Mouse (Mus musculus): ENCODE data around the gene Vmn1r179. TPM values are rescaled to one million over a fixed set of nuclear protein-coding genes. Genes with fewer than 3 reads are reported as not detected.
"Not testable (repeated sequence)": the region's sequence is repeated elsewhere in the genome, so short reads cannot be mapped to it uniquely, and the experiment has no call there.

Vmn1r179 gene
- polyA plus RNA-seq (2011; ENCODE audit: insufficient read depth, insufficient read length, low replicate concordance, missing spikeins): 0.35 TPM in 1 of 2 replicates, not detected in the other

- WGBS: 44% methylated on average over 2 of the region's 2 CpGs
- Histone ChIP-seq H3K4me1 (ENCODE audit: control insufficient read depth, insufficient read depth, low read length) (no peaks in the 10 kb centered on the region), H3K27ac (ENCODE audit: control insufficient read depth, insufficient read depth, low read depth, low read length, poor library complexity) (no peak within 1 kb of the TSS), H3K4me3 (replicated peaks; ENCODE audit: control insufficient read depth, low read depth, low read length) (no peak within 1 kb of the TSS)
- TF ChIP-seq POLR2A (IDR thresholded peaks at IDR 0.05; ENCODE audit: borderline replicate concordance, control insufficient read depth, low read depth, low read length) (no peak), CTCF (IDR thresholded peaks at IDR 0.05; ENCODE audit: control insufficient read depth, insufficient read depth, low read length) (no peak)
These were observed at the start of gene Vmn1r179 for GRCm38 (mm10) chr7:23926678-23927077. Gene Vmn1r179, plus strand, starts transcription at chr7:23926978.

GRCm38 (mm10) chr7:23891709-23892108 is 35.1 kb upstream of the Vmn1r179 start, which contains the start of gene Vmn1r178:
Gene Vmn1r178, plus strand, starts transcription at chr7:23892009.
- H3K27ac ChIP-seq (ENCODE audit: control insufficient read depth, insufficient read depth, low read depth, low read length, poor library complexity): no peak within 1 kb of the TSS
- 73% methylated on average over 1 of the region's 1 CpGs for WGBS
- TF ChIP-seq POLR2A (IDR thresholded peaks at IDR 0.05; ENCODE audit: borderline replicate concordance, control insufficient read depth, low read depth, low read length): no peak
- TF ChIP-seq CTCF (IDR thresholded peaks at IDR 0.05; ENCODE audit: control insufficient read depth, insufficient read depth, low read length): no peak
- H3K4me3 ChIP-seq (replicated peaks; ENCODE audit: control insufficient read depth, low read depth, low read length): no peak within 1 kb of the TSS
- H3K4me1 ChIP-seq (ENCODE audit: control insufficient read depth, insufficient read depth, low read length): no peaks in the 10 kb centered on the region

GRCm38 (mm10) chr7:23950332-23950731 is 23.6 kb downstream of the Vmn1r179 start, which contains the start of gene Vmn1r180:
Gene Vmn1r180, plus strand, starts transcription at chr7:23950632.
- Histone ChIP-seq H3K4me1 (ENCODE audit: control insufficient read depth, insufficient read depth, low read length) (no peaks in the 10 kb centered on the region), H3K27ac (ENCODE audit: control insufficient read depth, insufficient read depth, low read depth, low read length, poor library complexity) (no peak within 1 kb of the TSS), H3K4me3 (replicated peaks; ENCODE audit: control insufficient read depth, low read depth, low read length) (no peak within 1 kb of the TSS)
- TF ChIP-seq CTCF (IDR thresholded peaks at IDR 0.05; ENCODE audit: control insufficient read depth, insufficient read depth, low read length) (no peak), POLR2A (IDR thresholded peaks at IDR 0.05; ENCODE audit: borderline replicate concordance, control insufficient read depth, low read depth, low read length) (no peak)

GRCm38 (mm10) chr7:23968044-23968443 is 41.3 kb downstream of the Vmn1r179 start:
- H3K27ac ChIP-seq (ENCODE audit: control insufficient read depth, insufficient read depth, low read depth, low read length, poor library complexity); H3K4me1 ChIP-seq (ENCODE audit: control insufficient read depth, insufficient read depth, low read length); H3K4me3 ChIP-seq (replicated peaks; ENCODE audit: control insufficient read depth, low read depth, low read length): not testable (repeated sequence)
- 29% methylated on average over 3 of the region's 3 CpGs for WGBS

GRCm38 (mm10) chr7:23974315-23974714 is 47.5 kb downstream of the Vmn1r179 start, which contains the start of gene Vmn1r181:
Gene Vmn1r181, plus strand, starts transcription at chr7:23974615.
- WGBS: 78% methylated on average over 9 of the region's 9 CpGs
- H3K4me3 ChIP-seq (replicated peaks; ENCODE audit: control insufficient read depth, low read depth, low read length); H3K4me1 ChIP-seq (ENCODE audit: control insufficient read depth, insufficient read depth, low read length); H3K27ac ChIP-seq (ENCODE audit: control insufficient read depth, insufficient read depth, low read depth, low read length, poor library complexity): not testable (repeated sequence)

Other genes with a start within 250 kb of the Vmn1r179 start
- not detected in 2 replicates for gene Vmn1r173, start 226.3 kb upstream of the Vmn1r179 start, polyA plus RNA-seq (2011; ENCODE audit: insufficient read depth, insufficient read length, low replicate concordance, missing spikeins)
- gene Vmn1r174, start 174.7 kb upstream of the Vmn1r179 start, polyA plus RNA-seq (2011; ENCODE audit: insufficient read depth, insufficient read length, low replicate concordance, missing spikeins): not detected in 2 replicates
- not detected in 2 replicates for gene Vmn1r175, start 116.3 kb upstream of the Vmn1r179 start, polyA plus RNA-seq (2011; ENCODE audit: insufficient read depth, insufficient read length, low replicate concordance, missing spikeins)
- not detected in 2 replicates for gene Vmn1r176, start 89.6 kb upstream of the Vmn1r179 start, polyA plus RNA-seq (2011; ENCODE audit: insufficient read depth, insufficient read length, low replicate concordance, missing spikeins)
- not detected in 2 replicates for gene Vmn1r177, start 60.5 kb upstream of the Vmn1r179 start, polyA plus RNA-seq (2011; ENCODE audit: insufficient read depth, insufficient read length, low replicate concordance, missing spikeins)
- gene Vmn1r178, start 35.0 kb upstream of the Vmn1r179 start, polyA plus RNA-seq (2011; ENCODE audit: insufficient read depth, insufficient read length, low replicate concordance, missing spikeins): not detected in 2 replicates
- gene Vmn1r180, start 23.7 kb downstream of the Vmn1r179 start, polyA plus RNA-seq (2011; ENCODE audit: insufficient read depth, insufficient read length, low replicate concordance, missing spikeins): not detected in 2 replicates
- not detected in 2 replicates for gene Vmn1r181, start 47.6 kb downstream of the Vmn1r179 start, polyA plus RNA-seq (2011; ENCODE audit: insufficient read depth, insufficient read length, low replicate concordance, missing spikeins)
- gene V1rd19, start 74.7 kb downstream of the Vmn1r179 start, polyA plus RNA-seq (2011; ENCODE audit: insufficient read depth, insufficient read length, low replicate concordance, missing spikeins): not detected in 2 replicates
- 0.15 TPM in 1 of 2 replicates, not detected in the other for gene Vmn1r183, start 126.3 kb downstream of the Vmn1r179 start, polyA plus RNA-seq (2011; ENCODE audit: insufficient read depth, insufficient read length, low replicate concordance, missing spikeins)
- gene Zfp180, start 154.9 kb downstream of the Vmn1r179 start, polyA plus RNA-seq (2011; ENCODE audit: insufficient read depth, insufficient read length, low replicate concordance, missing spikeins): 7.9 and 12.7 TPM in 2 replicates
- 0.36 and 0.65 TPM in 2 replicates for gene Zfp112, start 185.3 kb downstream of the Vmn1r179 start, polyA plus RNA-seq (2011; ENCODE audit: insufficient read depth, insufficient read length, low replicate concordance, missing spikeins)
- 1.7 and 4.5 TPM in 2 replicates for gene Zfp235, start 207.2 kb downstream of the Vmn1r179 start, polyA plus RNA-seq (2011; ENCODE audit: insufficient read depth, insufficient read length, low replicate concordance, missing spikeins)
- not detected in 2 replicates for gene Zfp114, start 248.1 kb downstream of the Vmn1r179 start, polyA plus RNA-seq (2011; ENCODE audit: insufficient read depth, insufficient read length, low replicate concordance, missing spikeins)